Mouse (Mus musculus): Measurements from ENCODE around the gene Lao1. TPM values are rescaled to one million over a fixed set of nuclear protein-coding genes. Genes with fewer than 3 reads are reported as not detected.

The Lao1 gene
- polyA plus RNA-seq, 1 experiment from 2014 or later: not detected

- Histone ChIP-seq H3K4me3 (no peak overlapping the region), H3K9me3 (no peaks in the 10 kb centered on the region), H3K36me3 (no peaks in the 10 kb centered on the region), H3K9ac (no peak overlapping the region), H3K4me1 (no peaks in the 10 kb centered on the region), H3K27ac (no peak overlapping the region), H3K27me3 (no peaks in the 10 kb centered on the region), H3K4me2 (no peak overlapping the region)
- ATAC-seq (ENCODE audit: borderline replicate concordance, extremely low read depth, low FRiP score, low TSS enrichment): no peak
- 42% methylated on average over 19 of the region's 19 CpGs for WGBS
Observed at GRCm38 (mm10) chr4:118999691-119000486, 38.5 kb downstream of the Lao1 start.

GRCm38 (mm10) chr4:119001696-119002095, 40.3 kb downstream of the Lao1 start:
- H3K27me3 ChIP-seq: no peaks in the 10 kb centered on the region
- H3K36me3 ChIP-seq: no peaks in the 10 kb centered on the region
- no peak overlapping the region for H3K27ac ChIP-seq
- ATAC-seq (ENCODE audit: borderline replicate concordance, extremely low read depth, low FRiP score, low TSS enrichment): no peak
- no peak overlapping the region for H3K4me2 ChIP-seq
- H3K4me3 ChIP-seq: no peak overlapping the region
- H3K9me3 ChIP-seq: no peaks in the 10 kb centered on the region
- 55% methylated on average over 10 of the region's 10 CpGs for WGBS
- H3K9ac ChIP-seq: no peak overlapping the region
- H3K4me1 ChIP-seq: no peaks in the 10 kb centered on the region

GRCm38 (mm10) chr4:119002512-119002911, 41.1 kb downstream of the Lao1 start:
- Histone ChIP-seq H3K27ac (no peak overlapping the region), H3K36me3 (no peaks in the 10 kb centered on the region), H3K4me2 (no peak overlapping the region), H3K4me1 (no peaks in the 10 kb centered on the region), H3K9ac (no peak overlapping the region), H3K4me3 (no peak overlapping the region), H3K27me3 (no peaks in the 10 kb centered on the region), H3K9me3 (no peaks in the 10 kb centered on the region)
- 74% methylated on average over 3 of the region's 3 CpGs for WGBS
- no peak for ATAC-seq (ENCODE audit: borderline replicate concordance, extremely low read depth, low FRiP score, low TSS enrichment)

GRCm38 (mm10) chr4:119004178-119004577, 42.8 kb downstream of the Lao1 start:
- no peak for ATAC-seq (ENCODE audit: borderline replicate concordance, extremely low read depth, low FRiP score, low TSS enrichment)
- no peak overlapping the region for H3K9ac ChIP-seq
- no peak overlapping the region for H3K4me3 ChIP-seq
- 0 out of 2 replicates have a peak, but pooled peaks cover 5% of the 10 kb centered on the region for H3K4me1 ChIP-seq
- no peaks in the 10 kb centered on the region for H3K36me3 ChIP-seq
- no peak overlapping the region for H3K4me2 ChIP-seq
- 69% methylated on average over 3 of the region's 3 CpGs for WGBS
- H3K27ac ChIP-seq: no peak overlapping the region
- no peaks in the 10 kb centered on the region for H3K9me3 ChIP-seq
- H3K27me3 ChIP-seq: no peaks in the 10 kb centered on the region

GRCm38 (mm10) chr4:119004613-119005339, 43.4 kb downstream of the Lao1 start:
- Histone ChIP-seq H3K4me3 (no peak overlapping the region), H3K27me3 (no peaks in the 10 kb centered on the region), H3K9me3 (no peaks in the 10 kb centered on the region), H3K27ac (no peak overlapping the region), H3K36me3 (no peaks in the 10 kb centered on the region), H3K4me2 (no peak overlapping the region), H3K9ac (no peak overlapping the region), H3K4me1 (0 out of 2 replicates have a peak, but pooled peaks cover 8% of the 10 kb centered on the region)
- 43% methylated on average over 7 of the region's 7 CpGs for WGBS
- 0 out of 2 replicates have a peak, but pooled peaks have one; percentile 51 for ATAC-seq (ENCODE audit: borderline replicate concordance, extremely low read depth, low FRiP score, low TSS enrichment)

GRCm38 (mm10) chr4:119007602-119008001, 46.2 kb downstream of the Lao1 start:
- Histone ChIP-seq H3K9ac (no peak overlapping the region), H3K9me3 (no peaks in the 10 kb centered on the region), H3K27ac (no peak overlapping the region), H3K4me2 (no peak overlapping the region), H3K4me3 (no peak overlapping the region), H3K36me3 (no peaks in the 10 kb centered on the region), H3K27me3 (no peaks in the 10 kb centered on the region), H3K4me1 (0 out of 2 replicates have a peak, but pooled peaks cover 12% of the 10 kb centered on the region)
- 78% methylated on average over 6 of the region's 6 CpGs for WGBS
- ATAC-seq (ENCODE audit: borderline replicate concordance, extremely low read depth, low FRiP score, low TSS enrichment): no peak

GRCm38 (mm10) chr4:119008476-119008875, 47.1 kb downstream of the Lao1 start:
- 48% methylated on average over 6 of the region's 6 CpGs for WGBS
- H3K9me3 ChIP-seq: no peaks in the 10 kb centered on the region
- H3K4me3 ChIP-seq: no peak overlapping the region
- H3K4me2 ChIP-seq: no peak overlapping the region
- no peak overlapping the region for H3K9ac ChIP-seq
- H3K27ac ChIP-seq: no peak overlapping the region
- 0 out of 2 replicates have a peak, but pooled peaks cover 12% of the 10 kb centered on the region for H3K4me1 ChIP-seq
- ATAC-seq (ENCODE audit: borderline replicate concordance, extremely low read depth, low FRiP score, low TSS enrichment): no peak
- H3K27me3 ChIP-seq: no peaks in the 10 kb centered on the region
- no peaks in the 10 kb centered on the region for H3K36me3 ChIP-seq

- no peak overlapping the region for H3K4me2 ChIP-seq
- H3K27ac ChIP-seq: no peak overlapping the region
- H3K4me3 ChIP-seq: no peak overlapping the region
- no peaks in the 10 kb centered on the region for H3K27me3 ChIP-seq
- ATAC-seq (ENCODE audit: borderline replicate concordance, extremely low read depth, low FRiP score, low TSS enrichment): peak; percentile 15; the same call in 1 of the 2 replicates
- no peak overlapping the region for H3K9ac ChIP-seq
- 0 out of 2 replicates have a peak, but pooled peaks cover 12% of the 10 kb centered on the region for H3K4me1 ChIP-seq
- 62% methylated on average over 8 of the region's 8 CpGs for WGBS
- H3K36me3 ChIP-seq: no peaks in the 10 kb centered on the region
- no peaks in the 10 kb centered on the region for H3K9me3 ChIP-seq
Observed at GRCm38 (mm10) chr4:119009814-119010213, 48.4 kb downstream of the Lao1 start.

GRCm38 (mm10) chr4:119011050-119011680, 49.8 kb downstream of the Lao1 start:
- H3K36me3 ChIP-seq: no peaks in the 10 kb centered on the region
- 65% methylated on average over 10 of the region's 10 CpGs for WGBS
- no peak overlapping the region for H3K9ac ChIP-seq
- H3K4me2 ChIP-seq: no peak overlapping the region
- H3K4me1 ChIP-seq: 0 out of 2 replicates have a peak, but pooled peaks cover 12% of the 10 kb centered on the region
- H3K27me3 ChIP-seq: no peaks in the 10 kb centered on the region
- no peak overlapping the region for H3K27ac ChIP-seq
- no peak overlapping the region for H3K4me3 ChIP-seq
- no peak for ATAC-seq (ENCODE audit: borderline replicate concordance, extremely low read depth, low FRiP score, low TSS enrichment)
- no peaks in the 10 kb centered on the region for H3K9me3 ChIP-seq

GRCm38 (mm10) chr4:119013031-119013430, 51.7 kb downstream of the Lao1 start:
- H3K9ac ChIP-seq: no peak overlapping the region
- WGBS: 81% methylated on average over 5 of the region's 5 CpGs
- H3K9me3 ChIP-seq: no peaks in the 10 kb centered on the region
- no peak for ATAC-seq (ENCODE audit: borderline replicate concordance, extremely low read depth, low FRiP score, low TSS enrichment)
- no peaks in the 10 kb centered on the region for H3K36me3 ChIP-seq
- H3K4me2 ChIP-seq: no peak overlapping the region
- no peak overlapping the region for H3K4me3 ChIP-seq
- H3K27me3 ChIP-seq: no peaks in the 10 kb centered on the region
- H3K4me1 ChIP-seq: peaks cover 14% of the 10 kb centered on the region; the same call in 1 of the 2 replicates
- H3K27ac ChIP-seq: no peak overlapping the region

GRCm38 (mm10) chr4:119014997-119015396, 53.6 kb downstream of the Lao1 start:
- Histone ChIP-seq H3K27ac (no peak overlapping the region), H3K9ac (no peak overlapping the region), H3K4me1 (peaks cover 22% of the 10 kb centered on the region), H3K27me3 (no peaks in the 10 kb centered on the region), H3K4me2 (no peak overlapping the region), H3K9me3 (no peaks in the 10 kb centered on the region), H3K36me3 (no peaks in the 10 kb centered on the region), H3K4me3 (no peak overlapping the region)
- ATAC-seq (ENCODE audit: borderline replicate concordance, extremely low read depth, low FRiP score, low TSS enrichment): no peak

GRCm38 (mm10) chr4:119015557-119015956, 54.2 kb downstream of the Lao1 start:
- Histone ChIP-seq H3K27me3 (no peaks in the 10 kb centered on the region), H3K36me3 (no peaks in the 10 kb centered on the region), H3K4me1 (peaks cover 19% of the 10 kb centered on the region), H3K9me3 (no peaks in the 10 kb centered on the region), H3K27ac (no peak overlapping the region), H3K4me3 (no peak overlapping the region), H3K9ac (no peak overlapping the region), H3K4me2 (no peak overlapping the region)
- 67% methylated on average over 6 of the region's 6 CpGs for WGBS
- no peak for ATAC-seq (ENCODE audit: borderline replicate concordance, extremely low read depth, low FRiP score, low TSS enrichment)

Measured in lung, embryonic 15.5 days (tissue).